Mouse (Mus musculus) left cerebral cortex, postnatal 25 days (tissue): ENCODE results near the gene Scaf1. TPM values are rescaled to one million over a fixed set of nuclear protein-coding genes. Genes with fewer than 3 reads are reported as not detected.
A peak's percentile ranks its signal among the peaks of the same experiment; 100 is the strongest.

Source experiments
- DNase-seq, 2 experiments: peaks; one replicate each; pipeline ENCODE4 v3.0.0; 2022; ENCODE audit warnings: low spot score in 2 of 2, mixed read lengths in 1 of 2
- intact Hi-C: fragments of 180-260 bp; cut with DNase I; formaldehyde crosslinking; loops from one replicate; pipeline ENCODE4 v1.15.1; 2025
- microRNA-seq, 2 experiments: library from miRNA; unstranded; fragments of <30 nt; microRNA quantifications; one replicate each; pipeline ENCODE4 v1.2.0; 2022
- total RNA-seq, 2 experiments: library from RNA; stranded (reverse); gene quantifications; 2 replicates each; pipeline ENCODE4 v1.2.3; 2021

Gene Scaf1
- total RNA-seq, 2 experiments from 2014 or later, result 161 to 163 TPM

- DNase-seq, result no peak
- intact Hi-C loops, result no loop called here
These were observed 53.3 kb downstream of the Scaf1 start for GRCm38 (mm10) chr7:44962831-44963230.

GRCm38 (mm10) chr7:44962337-44962736, 53.8 kb downstream of the Scaf1 start:
- intact Hi-C loops, result no loop called here
- no peak for DNase-seq

DNA sequence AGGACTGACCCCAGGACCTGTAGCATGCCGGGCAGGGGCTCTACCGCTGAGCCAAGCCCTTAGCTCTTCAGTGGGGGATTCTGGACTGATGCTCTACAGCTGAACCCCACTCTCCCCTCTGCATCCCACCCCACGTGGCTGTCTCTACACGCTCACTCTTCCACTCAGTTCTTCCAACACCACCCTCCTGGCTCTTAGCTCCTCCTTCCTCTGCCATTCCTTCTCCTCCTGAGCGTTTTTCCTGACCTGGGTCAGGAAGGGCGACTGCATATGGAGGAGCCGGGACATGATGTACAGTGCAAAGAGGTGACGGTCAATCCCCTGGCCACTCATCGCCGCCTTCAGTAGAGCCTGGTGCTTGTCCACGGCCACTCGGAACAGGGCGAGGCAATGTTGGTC, 55.7 kb downstream of the Scaf1 start:
- no peak for DNase-seq
- intact Hi-C loops, result no loop called here

DNA sequence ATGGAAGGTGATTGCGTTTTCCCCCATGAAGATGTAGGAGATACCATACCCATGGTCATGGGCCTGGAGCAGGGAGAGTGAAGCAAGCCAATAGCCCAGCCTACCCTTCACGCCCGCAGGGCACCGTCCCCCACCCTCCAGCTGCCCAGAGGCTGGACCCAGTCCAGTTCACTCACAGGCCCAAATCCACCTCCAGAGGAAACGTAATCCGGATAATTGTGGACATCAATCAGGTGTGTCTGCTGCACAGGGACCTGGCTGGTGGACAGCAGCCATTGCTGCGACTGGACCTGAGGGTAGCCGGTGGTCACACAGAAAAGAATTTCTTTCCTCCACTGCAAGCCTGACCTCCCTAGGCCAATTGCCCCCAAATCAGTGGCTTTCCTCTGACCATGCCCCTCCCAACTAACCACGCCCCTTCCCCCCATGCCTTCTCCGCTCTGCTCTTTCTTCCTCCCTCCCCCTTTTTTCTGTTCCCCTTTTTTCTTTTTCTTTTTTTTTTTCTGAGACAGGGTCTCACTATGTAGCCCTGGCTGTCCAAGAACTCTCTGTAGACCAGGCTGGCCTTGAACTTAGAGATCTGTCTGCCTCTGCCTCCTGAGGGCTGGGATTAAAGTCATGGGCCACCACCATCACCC, 56.2 kb downstream of the Scaf1 start:
- intact Hi-C loops, result loop anchor here (5.0 kb wide), 1 partner anchor 43 kb away; no protein-coding TSS in a partner anchor
- no peak for DNase-seq

DNA sequence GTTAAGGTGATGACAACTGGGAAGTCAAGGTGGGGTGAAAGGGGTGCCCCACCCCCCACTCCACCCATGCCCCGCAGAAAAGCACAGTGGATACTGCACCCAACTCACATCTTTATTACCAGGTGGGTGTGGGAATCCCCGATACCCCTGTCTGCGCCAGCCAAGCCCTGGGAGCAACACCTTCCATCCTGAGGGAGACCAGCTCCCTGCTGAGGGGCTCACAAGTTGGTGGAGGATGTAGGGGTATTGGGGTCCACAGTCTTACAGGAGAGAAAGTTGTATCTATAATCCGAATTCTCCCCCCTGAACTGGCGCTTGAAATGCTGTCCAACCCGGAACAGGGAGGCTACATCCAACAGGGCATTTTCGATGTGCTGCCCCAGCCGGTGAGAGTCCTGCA, 56.9 kb downstream of the Scaf1 start:
- DNase-seq, result no peak
- intact Hi-C loops, result loop anchor here (5.0 kb wide), 1 partner anchor 42 kb away; no protein-coding TSS in a partner anchor

DNA sequence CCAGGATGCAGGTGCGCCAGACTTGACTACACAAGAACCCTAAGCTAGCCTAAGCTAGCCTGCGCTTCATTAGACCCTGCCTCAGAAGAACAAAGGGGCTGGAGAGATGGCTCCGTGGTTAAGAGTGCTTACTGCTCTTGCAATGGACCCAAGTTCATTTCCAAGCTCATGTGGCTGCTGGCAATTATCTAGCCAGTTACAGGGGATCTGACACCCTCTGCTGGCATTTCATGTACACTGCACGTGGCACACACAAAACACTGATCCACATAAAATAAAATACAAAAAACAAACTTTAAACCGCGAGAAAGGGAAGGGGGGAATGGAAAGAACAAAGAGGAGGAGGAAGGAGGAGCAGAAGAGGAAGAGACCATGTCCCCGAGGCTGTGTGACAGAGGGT, 58.0 kb downstream of the Scaf1 start:
- intact Hi-C loops, result loop anchor here (5.0 kb wide), 1 partner anchor 41 kb away; no protein-coding TSS in a partner anchor
- peak in 1 of 2 experiments; percentile 68 for DNase-seq

- no peak for DNase-seq
- intact Hi-C loops, result loop anchor here (5.0 kb wide), 1 partner anchor 40 kb away; no protein-coding TSS in a partner anchor
These were observed 58.9 kb downstream of the Scaf1 start for GRCm38 (mm10) chr7:44957183-44957835.

- no peak for DNase-seq
- intact Hi-C loops, result loop anchor here (5.0 kb wide), 1 partner anchor 39 kb away; no protein-coding TSS in a partner anchor
These were observed 59.9 kb downstream of the Scaf1 start for GRCm38 (mm10) chr7:44956266-44956665.

DNA sequence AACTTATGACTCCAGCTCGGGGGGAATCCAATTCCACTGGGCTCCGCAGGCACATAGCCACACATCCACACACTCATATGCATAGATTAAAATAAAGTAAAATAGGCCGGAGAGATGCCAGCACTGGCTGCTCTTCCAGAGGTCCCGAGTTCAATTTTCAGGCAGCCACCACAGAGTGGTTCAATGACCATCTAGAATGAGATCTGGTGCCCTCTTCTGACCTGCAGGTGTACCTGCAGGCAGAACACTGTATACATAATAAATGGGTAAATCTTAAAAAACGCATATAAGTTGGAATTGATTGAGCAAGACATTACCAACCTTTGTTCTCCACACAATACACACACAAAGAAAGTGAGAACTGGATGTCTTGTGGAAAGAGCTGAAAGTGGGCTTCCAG, 60.5 kb downstream of the Scaf1 start:
- DNase-seq, result no peak
- intact Hi-C loops, result loop anchor here (5.0 kb wide), 1 partner anchor 38 kb away; no protein-coding TSS in a partner anchor

DNA sequence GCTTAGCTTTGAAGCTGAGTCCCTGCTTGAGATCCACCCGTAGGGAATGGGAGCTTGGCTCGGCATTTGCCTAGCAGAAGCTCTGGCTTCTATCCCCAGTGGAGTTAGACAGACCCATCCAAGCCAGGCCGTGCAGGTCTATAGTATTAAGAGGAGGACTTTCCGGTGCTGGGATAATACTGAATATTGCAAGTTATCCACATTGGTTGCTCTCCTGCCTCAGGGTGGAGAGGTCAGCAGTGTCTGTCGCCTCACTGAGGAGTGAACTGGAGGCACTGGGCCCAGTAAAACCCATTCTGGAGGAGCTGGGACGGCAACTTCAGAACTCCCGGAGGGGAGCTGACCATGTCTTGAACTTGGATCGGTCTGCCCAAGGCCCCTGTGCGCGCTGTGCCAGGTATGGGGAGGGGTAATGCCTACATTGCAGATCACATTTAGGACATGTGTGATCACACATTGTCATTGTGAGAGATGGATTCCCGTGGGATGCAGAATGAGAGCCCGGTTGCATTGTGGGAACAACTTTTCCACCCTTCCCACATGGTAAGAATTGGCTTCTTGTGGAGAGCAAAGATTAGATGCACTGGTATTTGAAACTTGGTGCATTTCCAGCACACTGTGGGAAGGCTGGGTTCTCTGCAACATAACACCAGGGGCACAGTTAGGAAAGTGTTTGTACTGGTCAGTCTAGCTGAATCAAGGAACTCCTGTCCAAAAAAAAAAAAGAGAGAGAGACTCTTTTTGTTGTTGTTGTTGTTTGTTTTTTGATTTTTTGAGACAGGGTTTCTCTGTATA, 61.9 kb downstream of the Scaf1 start:
- DNase-seq, result peak in 1 of 2 experiments; percentile 33
- intact Hi-C loops, result no loop called here

DNA sequence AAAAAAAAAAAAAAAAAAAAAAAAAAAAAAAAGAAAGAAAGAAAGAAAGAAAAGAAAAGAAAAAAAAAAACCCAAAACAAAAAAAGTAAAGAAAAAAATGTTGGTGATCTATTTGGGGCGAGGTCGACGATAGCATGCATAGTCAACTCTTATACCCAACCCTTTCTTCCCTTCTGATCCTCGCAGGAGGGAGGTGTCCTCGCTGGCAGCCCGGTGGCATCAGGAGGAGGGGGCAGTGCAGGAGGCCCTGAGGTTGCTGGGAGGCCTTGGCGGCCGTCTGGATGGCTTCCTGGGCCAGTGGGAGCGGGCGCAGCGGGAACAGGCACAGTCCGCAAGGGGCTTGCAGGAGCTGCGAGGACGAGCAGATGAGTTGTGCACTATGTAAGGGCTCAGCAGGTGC, 62.6 kb downstream of the Scaf1 start:
- DNase-seq, result no peak
- intact Hi-C loops, result no loop called here

Small RNAs within 50 kb of the gene (microRNA-seq; reads per million reads assigned to microRNA genes)
- gene Mir7054, result 2.0 to 3.2 reads per million in 2 experiments

Other genes with a start within 250 kb of the Scaf1 start
- 10 to 100 TPM; 27.3 to 30.4 TPM for gene Nup62, start 200.3 kb downstream of the Scaf1 start, total RNA-seq
- gene Il4i1, start 200.0 kb downstream of the Scaf1 start, total RNA-seq, result 1 to 10 TPM; 1.9 to 2.4 TPM
- gene Atf5, start 199.7 kb downstream of the Scaf1 start, total RNA-seq, result 10 to 100 TPM; 23.3 to 25.5 TPM
- gene Akt1s1, start 167.4 kb downstream of the Scaf1 start, total RNA-seq, result 10 to 100 TPM; 78.5 to 79.1 TPM
- gene Tbc1d17, start 167.3 kb downstream of the Scaf1 start, total RNA-seq, result 10 to 100 TPM; 61.6 to 72.9 TPM
- 10 to 100 TPM; 26.4 to 27.3 TPM for gene Pnkp, start 159.2 kb downstream of the Scaf1 start, total RNA-seq
- 100 to 1,000 TPM; 286 to 287 TPM for gene Ptov1, start 146.6 kb downstream of the Scaf1 start, total RNA-seq
- gene Med25, start 123.7 kb downstream of the Scaf1 start, total RNA-seq, result 10 to 100 TPM; 88.8 to 89.5 TPM
- gene Fuz, start 120.3 kb downstream of the Scaf1 start, total RNA-seq, result 10 to 100 TPM; 20.7 to 25.5 TPM
- 100 to 1,000 TPM; 325 to 334 TPM for gene Ap2a1, start 86.9 kb downstream of the Scaf1 start, total RNA-seq
- gene Tsks, start 73.2 kb downstream of the Scaf1 start, total RNA-seq, result 1 to 10 TPM; 1.6 to 3.6 TPM
- gene Cpt1c, start 41.5 kb downstream of the Scaf1 start, total RNA-seq, result 10 to 100 TPM; 89.3 to 95.9 TPM
- gene Prmt1, start 29.8 kb downstream of the Scaf1 start, total RNA-seq, result 100 to 1,000 TPM; 140 to 163 TPM
- gene Irf3, start 18.7 kb downstream of the Scaf1 start, total RNA-seq, result 10 to 100 TPM; 31.4 to 42.7 TPM
- 1 to 10 TPM; 2.7 TPM for gene Bcl2l12, start 17.7 kb downstream of the Scaf1 start, total RNA-seq
- gene Rras, start 1.6 kb upstream of the Scaf1 start, total RNA-seq, result 10 to 100 TPM; 12.0 to 13.8 TPM
- gene Prr12, start 36.5 kb upstream of the Scaf1 start, total RNA-seq, result 10 to 100 TPM; 59.1 to 65.5 TPM
- gene Nosip, start 46.1 kb upstream of the Scaf1 start, total RNA-seq, result 10 to 100 TPM; 48.5 to 53.0 TPM
- 1 to 10 TPM; 7.3 to 7.6 TPM for gene Prrg2, start 46.3 kb upstream of the Scaf1 start, total RNA-seq
- gene Rcn3, start 75.9 kb upstream of the Scaf1 start, total RNA-seq, result 1 to 10 TPM; 5.3 to 6.0 TPM
- 10 to 100 TPM; 22.7 to 24.1 TPM for gene Fcgrt, start 87.5 kb upstream of the Scaf1 start, total RNA-seq
- 100 to 1,000 TPM; 410 to 413 TPM for gene Rps11, start 108.1 kb upstream of the Scaf1 start, total RNA-seq
- gene Rpl13a, start 112.4 kb upstream of the Scaf1 start, total RNA-seq, result 100 to 1,000 TPM; 630 to 639 TPM
- not detected for gene Gm45713, start 119.9 kb upstream of the Scaf1 start, total RNA-seq
- gene Flt3l, start 120.1 kb upstream of the Scaf1 start, total RNA-seq, result 1 to 10 TPM; 3.3 to 5.4 TPM
- 10 to 100 TPM; 45.8 to 49.3 TPM for gene Pih1d1, start 137.9 kb upstream of the Scaf1 start, total RNA-seq
- 10 to 100 TPM; 13.6 to 14.1 TPM for gene Aldh16a1, start 138.2 kb upstream of the Scaf1 start, total RNA-seq
- 1,000 to 10,000 TPM; 1,365 to 1,520 TPM for gene Slc17a7, start 147.6 kb upstream of the Scaf1 start, total RNA-seq
- under 1 TPM in 1 of 2 experiments, not detected in 1; 0.18 TPM for gene Gfy, start 163.2 kb upstream of the Scaf1 start, total RNA-seq
- gene Pth2, start 164.6 kb upstream of the Scaf1 start, total RNA-seq, result not detected
- gene Ccdc155, start 188.5 kb upstream of the Scaf1 start, total RNA-seq, result 1 to 10 TPM; 5.2 to 5.3 TPM
- gene Dkkl1, start 195.8 kb upstream of the Scaf1 start, total RNA-seq, result 10 to 100 TPM; 25.1 to 29.2 TPM
- gene Tead2, start 199.4 kb upstream of the Scaf1 start, total RNA-seq, result 1 to 10 TPM; 2.8 to 5.5 TPM
- 1 to 10 TPM; 2.5 to 4.4 TPM for gene Cd37, start 222.8 kb upstream of the Scaf1 start, total RNA-seq
- 1 to 10 TPM; 1.6 to 1.9 TPM for gene Slc6a16, start 224.7 kb upstream of the Scaf1 start, total RNA-seq